Mouse (Mus musculus) ES-E14 (cell line): ENCODE results near the gene Slc39a9.

Experiments
- HCFC1 ChIP-seq: IDR thresholded peaks from 2 replicates; pipeline ENCODE4 v1.6.1; 2012; ENCODE audit warnings: low read length, inconsistent platforms, borderline replicate concordance; ENCODE audit not compliant: insufficient read depth
- MAFK ChIP-seq: IDR thresholded peaks from 2 replicates; pipeline ENCODE4 v1.6.1; 2014; ENCODE audit warnings: mild to moderate bottlenecking, low read depth, low read length, inconsistent platforms; ENCODE audit not compliant: insufficient read depth
- ZC3H11A ChIP-seq: IDR thresholded peaks from 2 replicates; pipeline ENCODE4 v1.6.1; 2012; ENCODE audit warnings: low read depth, mild to moderate bottlenecking, inconsistent platforms, low read length, borderline replicate concordance
- ZNF384 ChIP-seq: IDR thresholded peaks from 2 replicates; pipeline ENCODE4 v1.6.1; 2012; ENCODE audit warnings: low read depth, low read length, inconsistent platforms

DNA sequence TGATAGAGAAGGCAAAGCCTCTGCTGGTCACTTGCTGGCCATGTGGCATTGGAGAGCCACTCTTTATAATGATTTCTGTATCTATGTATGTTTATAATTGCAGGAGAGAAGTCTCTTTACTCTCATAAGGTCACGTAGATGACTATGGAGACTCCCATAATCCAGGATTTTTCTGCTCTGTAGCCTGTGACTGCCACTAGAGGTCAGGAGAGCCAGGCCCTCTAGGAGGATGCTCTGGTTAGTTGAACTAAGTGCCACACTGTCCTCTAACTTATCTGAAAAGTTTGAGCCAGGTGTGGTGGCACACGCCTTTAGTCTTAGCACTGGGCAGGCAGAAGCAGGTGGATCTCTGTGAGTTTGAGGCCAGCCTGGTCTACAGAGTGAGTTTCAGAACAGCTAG lies 85.1 kb downstream of the Slc39a9 start:
- TF ChIP-seq ZC3H11A: no peak
- no peak for TF ChIP-seq HCFC1
- TF ChIP-seq ZNF384: no peak
- TF ChIP-seq MAFK: no peak
